Mouse (Mus musculus) forebrain, postnatal 0 days (tissue): ENCODE results near the gene Gm32717. TPM values are rescaled to one million over a fixed set of nuclear protein-coding genes. Genes with fewer than 3 reads are reported as not detected.
A peak's percentile ranks its signal among the peaks of the same experiment; 100 is the strongest.
"Not testable (repeated sequence)": the region's sequence is repeated elsewhere in the genome, so short reads cannot be mapped to it uniquely, and the experiment has no call there.

Experiments
- ATAC-seq: fragments of 200-750 bp; cut with Nextera tagmentation; 2 replicates; pipeline ENCODE4 v1.8.0; 2017; ENCODE audit warnings: mild to moderate bottlenecking, moderate library complexity
- DNase-seq: peaks from one replicate; pipeline ENCODE4 v3.0.0-alpha.2; 2015
- H3K27ac ChIP-seq: fragments of 300-500 bp; sonication (generic); 2 replicates; pipeline ENCODE4 v1.5.1; 2014; ENCODE audit warnings: low read depth, mild to moderate bottlenecking, antibody characterized with exemption, low read length, moderate library complexity, mixed read lengths
- H3K27me3 ChIP-seq: fragments of 300-500 bp; sonication (generic); 2 replicates; pipeline ENCODE4 v1.6.1; 2014; ENCODE audit warnings: mild to moderate bottlenecking, low read length, mixed read lengths; ENCODE audit not compliant: insufficient read depth
- H3K36me3 ChIP-seq: fragments of 300-500 bp; sonication (generic); 2 replicates; pipeline ENCODE4 v1.6.1; 2014; ENCODE audit warnings: mild to moderate bottlenecking, moderate library complexity; ENCODE audit not compliant: insufficient read depth
- H3K4me1 ChIP-seq: fragments of 300-500 bp; sonication (generic); 2 replicates; pipeline ENCODE4 v1.6.1; 2014; ENCODE audit warnings: antibody characterized with exemption; ENCODE audit not compliant: insufficient read depth
- H3K4me2 ChIP-seq: fragments of 300-500 bp; sonication (generic); 2 replicates; pipeline ENCODE4 v1.6.1; 2014; ENCODE audit warnings: low read depth, mild to moderate bottlenecking, moderate library complexity
- H3K4me3 ChIP-seq: fragments of 300-500 bp; sonication (generic); 2 replicates; pipeline ENCODE4 v1.5.1; 2014; ENCODE audit warnings: low read depth, low read length, mixed read lengths
- H3K9ac ChIP-seq: fragments of 300-500 bp; sonication (generic); 2 replicates; pipeline ENCODE4 v1.6.1; 2014; ENCODE audit warnings: mild to moderate bottlenecking
- H3K9me3 ChIP-seq: fragments of 300-500 bp; sonication (generic); 2 replicates; pipeline ENCODE4 v1.6.1; 2016; ENCODE audit warnings: low read length
- CTCF ChIP-seq: sonication (generic); IDR thresholded peaks from 2 replicates; pipeline ENCODE4 v1.5.1; 2016; ENCODE audit warnings: antibody characterized with exemption, control low read depth, low read depth
- WGBS: fragments of 180-500 bp; shearing (Covaris S2); extraction: QIAGEN DNeasy Blood & Tissue Kit; methylation state at CpG from one replicate; pipeline ENCODE4 v1.1.7; 2014; 5-methylcytosine and 5-hydroxymethylcytosine counted together
- polyA plus RNA-seq: library from polyadenylated mRNA; unstranded; fragments of >200 nt; fragmentation: Nextera tagmentation; extraction: Ambion mirVana; gene quantifications from 2 replicates; pipeline ENCODE4 v1.2.1, GENCODE M21; 2015
- total RNA-seq: library from RNA; depleted of rRNA; stranded (reverse); fragments of >200 nt; gene quantifications from 2 replicates; pipeline ENCODE4 v1.2.3, GENCODE M21; 2014; rRNA removed

The Gm32717 gene
- total RNA-seq: 0.31 TPM in 1 of 2 replicates, not detected in the other
- 0.07 TPM in 1 of 2 replicates, not detected in the other for polyA plus RNA-seq

- not testable (repeated sequence) for DNase-seq, H3K27ac ChIP-seq, H3K4me3 ChIP-seq, H3K9ac ChIP-seq, H3K4me2 ChIP-seq, ATAC-seq, H3K36me3 ChIP-seq, H3K9me3 ChIP-seq, H3K27me3 ChIP-seq, H3K4me1 ChIP-seq
- no CpG with 5 or more reads among the region's 13 CpGs for WGBS
These were observed at the start of gene Gm32717 for GRCm38 (mm10) chr10:118240680-118241079. Gm32717 (minus strand) TSS chr10:118240780.

- DNase-seq, H3K4me1 ChIP-seq, H3K9me3 ChIP-seq, H3K27ac ChIP-seq, H3K9ac ChIP-seq, ATAC-seq, H3K36me3 ChIP-seq, H3K4me3 ChIP-seq, H3K4me2 ChIP-seq, H3K27me3 ChIP-seq: not testable (repeated sequence)
- 90% methylated on average over 3 of the region's 5 CpGs for WGBS
These were observed 42.4 kb upstream of the Gm32717 start for GRCm38 (mm10) chr10:118283016-118283415.

- not testable (repeated sequence) for H3K27ac ChIP-seq, H3K9ac ChIP-seq, H3K4me3 ChIP-seq, H3K27me3 ChIP-seq, ATAC-seq, H3K4me1 ChIP-seq, DNase-seq, H3K9me3 ChIP-seq, H3K36me3 ChIP-seq, H3K4me2 ChIP-seq
- WGBS: 82% methylated on average over 5 of the region's 7 CpGs
These were observed 42.0 kb upstream of the Gm32717 start for GRCm38 (mm10) chr10:118282565-118282964.

- not testable (repeated sequence) for H3K4me3 ChIP-seq, H3K4me1 ChIP-seq, H3K9ac ChIP-seq, H3K4me2 ChIP-seq, DNase-seq, H3K9me3 ChIP-seq, H3K27ac ChIP-seq, H3K36me3 ChIP-seq, H3K27me3 ChIP-seq, ATAC-seq
- no CpG with 5 or more reads among the region's 4 CpGs for WGBS
These were observed 37.5 kb upstream of the Gm32717 start for GRCm38 (mm10) chr10:118278069-118278468.

GRCm38 (mm10) chr10:118271416-118271815 lies 30.8 kb upstream of the Gm32717 start:
- not testable (repeated sequence) for ATAC-seq, H3K4me1 ChIP-seq, H3K9ac ChIP-seq, H3K36me3 ChIP-seq, H3K9me3 ChIP-seq, H3K27ac ChIP-seq, DNase-seq, H3K4me2 ChIP-seq, H3K27me3 ChIP-seq, H3K4me3 ChIP-seq
- WGBS: 100% methylated on average over 1 of the region's 2 CpGs

GRCm38 (mm10) chr10:118268812-118269211 lies 28.2 kb upstream of the Gm32717 start:
- not testable (repeated sequence) for DNase-seq, H3K4me1 ChIP-seq, H3K9me3 ChIP-seq, H3K9ac ChIP-seq, H3K36me3 ChIP-seq, H3K4me3 ChIP-seq, H3K4me2 ChIP-seq, H3K27me3 ChIP-seq, H3K27ac ChIP-seq, ATAC-seq
- WGBS: 69% methylated on average over 3 of the region's 8 CpGs

GRCm38 (mm10) chr10:118258388-118258787 lies 17.8 kb upstream of the Gm32717 start, which contains the start of gene Gm32802:
Gm32802 (plus strand) TSS chr10:118258688.
- H3K4me2 ChIP-seq, H3K36me3 ChIP-seq, H3K27ac ChIP-seq, H3K4me3 ChIP-seq, H3K27me3 ChIP-seq, H3K4me1 ChIP-seq, H3K9me3 ChIP-seq, ATAC-seq, H3K9ac ChIP-seq, DNase-seq: not testable (repeated sequence)
- no CpG with 5 or more reads among the region's 13 CpGs for WGBS

GRCm38 (mm10) chr10:118250852-118251295 lies 10.3 kb upstream of the Gm32717 start:
- Histone ChIP-seq H3K4me1 (no peaks in the 10 kb centered on the region), H3K4me2 (no peak overlapping the region), H3K9ac (no peak overlapping the region), H3K4me3 (no peak overlapping the region), H3K9me3 (no peaks in the 10 kb centered on the region), H3K27ac (no peak overlapping the region), H3K27me3 (no peaks in the 10 kb centered on the region), H3K36me3 (no peaks in the 10 kb centered on the region)
- ATAC-seq (peak; percentile 59), DNase-seq (peak; percentile 74)
- peak; percentile 71 for TF ChIP-seq CTCF
- WGBS: 38% methylated on average over 10 of the region's 10 CpGs

GRCm38 (mm10) chr10:118249006-118249595 lies 8.5 kb upstream of the Gm32717 start:
- peak; percentile 37 for DNase-seq
- H3K27me3 ChIP-seq, ATAC-seq, H3K4me1 ChIP-seq, H3K27ac ChIP-seq, H3K4me3 ChIP-seq, H3K9ac ChIP-seq, H3K36me3 ChIP-seq, H3K9me3 ChIP-seq: not testable (repeated sequence)
- 50% methylated on average over 11 of the region's 11 CpGs for WGBS
- peak overlapping the region; percentile 15; the same call in 1 of the 2 replicates for H3K4me2 ChIP-seq

GRCm38 (mm10) chr10:118232607-118233006 lies 8.0 kb downstream of the Gm32717 start:
- WGBS: no CpG with 5 or more reads among the region's 5 CpGs
- H3K4me3 ChIP-seq, H3K36me3 ChIP-seq, H3K9ac ChIP-seq, DNase-seq, ATAC-seq, H3K4me1 ChIP-seq, H3K9me3 ChIP-seq, H3K27me3 ChIP-seq, H3K4me2 ChIP-seq, H3K27ac ChIP-seq: not testable (repeated sequence)
